Mouse (Mus musculus) embryonic fibroblast, embryonic 13.5 days (primary cell): ENCODE results near the gene Srp72.

Source experiments
- CTCF ChIP-seq: IDR thresholded peaks from 2 replicates; pipeline ENCODE4 v1.5.1; 2011; ENCODE audit warnings: mild to moderate bottlenecking, control low read depth, low read length, moderate library complexity, borderline replicate concordance; ENCODE audit not compliant: insufficient read depth
- POLR2A ChIP-seq: IDR thresholded peaks from 2 replicates; pipeline ENCODE4 v1.6.1; 2011; ENCODE audit warnings: low read depth, mild to moderate bottlenecking, control low read depth, low read length, moderate library complexity

DNA sequence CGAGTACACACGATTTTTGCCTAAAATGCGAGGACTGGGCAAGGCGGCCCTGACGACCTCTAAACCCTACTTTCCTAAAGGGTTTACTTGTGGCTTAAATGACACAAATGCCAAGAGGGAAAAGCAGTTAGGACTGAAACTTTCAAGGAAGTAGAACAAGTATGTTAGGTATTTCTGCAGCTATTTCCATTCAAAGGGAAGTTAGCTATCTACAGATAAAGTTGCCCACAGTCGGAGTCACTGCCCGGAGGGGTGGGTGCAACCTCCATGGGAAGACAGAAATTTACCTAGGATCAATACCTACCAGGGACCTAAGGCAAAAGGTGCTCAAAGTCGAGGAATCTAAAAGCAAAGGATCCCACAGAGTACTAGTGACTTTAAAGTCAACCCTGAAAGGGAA lies 34.8 kb upstream of the Srp72 start:
- TF ChIP-seq POLR2A = no peak
- no peak for TF ChIP-seq CTCF
